Mouse (Mus musculus): Measurements from ENCODE around the gene Adsl. TPM values are rescaled to one million over a fixed set of nuclear protein-coding genes. Genes with fewer than 3 reads are reported as not detected.

The Adsl gene
- polyA plus RNA-seq, 1 experiment from 2014 or later: 158 TPM

Small RNA genes lying within 50 kb of the gene (microRNA-seq; reads per million reads assigned to microRNA genes)
- gene Mir5113: 44.0 reads per million, percentile 45 among the genes with 10 or more reads in this experiment

Other genes starting within 250 kb of the Adsl start
- 14.7 and 17.0 TPM in 2 replicates for gene Tnrc6b, start 237.2 kb upstream of the Adsl start, polyA plus RNA-seq (2014; fragmentation: Nextera tagmentation; extraction: Ambion mirVana)
- 22.3 and 26.8 TPM in 2 replicates for gene Sgsm3, start 29.3 kb downstream of the Adsl start, polyA plus RNA-seq (2014; fragmentation: Nextera tagmentation; extraction: Ambion mirVana)
- gene Mrtfa, start 242.3 kb downstream of the Adsl start, polyA plus RNA-seq (2014; fragmentation: Nextera tagmentation; extraction: Ambion mirVana): 20.7 and 21.8 TPM in 2 replicates